Mouse (Mus musculus) midbrain, postnatal 0 days (tissue): ENCODE measurements around the gene Ndufab1. TPM values are rescaled to one million over a fixed set of nuclear protein-coding genes. Genes with fewer than 3 reads are reported as not detected.
A peak's percentile ranks its signal among the peaks of the same experiment; 100 is the strongest.

Experiments
- ATAC-seq: fragments of 200-750 bp; cut with Nextera tagmentation; 2 replicates; pipeline ENCODE4 v1.8.0; 2017; ENCODE audit warnings: moderate number of reproducible peaks, mild to moderate bottlenecking, moderate TSS enrichment, moderate library complexity; ENCODE audit not compliant: low FRiP score
- DNase-seq: peaks from one replicate; pipeline ENCODE4 v3.0.0-alpha.2; 2015; ENCODE audit warnings: low spot score
- H3K27ac ChIP-seq: fragments of 300-500 bp; sonication (generic); 2 replicates; pipeline ENCODE4 v1.5.1; 2014; ENCODE audit warnings: low read depth, mild to moderate bottlenecking, low read length, mixed read lengths
- H3K27me3 ChIP-seq: fragments of 300-500 bp; sonication (generic); 2 replicates; pipeline ENCODE4 v1.6.1; 2014; ENCODE audit warnings: low read length, control low read depth, mixed read lengths; ENCODE audit not compliant: insufficient read depth
- H3K36me3 ChIP-seq: fragments of 300-500 bp; sonication (generic); 2 replicates; pipeline ENCODE4 v1.6.1; 2014; ENCODE audit warnings: low read length, control low read depth, mixed read lengths; ENCODE audit not compliant: insufficient read depth
- H3K4me1 ChIP-seq: fragments of 300-500 bp; sonication (generic); 2 replicates; pipeline ENCODE4 v1.6.1; 2014; ENCODE audit warnings: mild to moderate bottlenecking, control low read depth, antibody characterized with exemption, low read length, mixed read lengths; ENCODE audit not compliant: insufficient read depth
- H3K4me2 ChIP-seq: fragments of 300-500 bp; sonication (generic); 2 replicates; pipeline ENCODE4 v1.6.1; 2014; ENCODE audit warnings: low read depth, mild to moderate bottlenecking, low read length, mixed read lengths; ENCODE audit not compliant: poor library complexity, severe bottlenecking
- H3K4me3 ChIP-seq: fragments of 300-500 bp; sonication (generic); 2 replicates; pipeline ENCODE4 v1.5.1; 2014; ENCODE audit warnings: low read depth, mild to moderate bottlenecking, low read length, moderate library complexity
- H3K9ac ChIP-seq: fragments of 300-500 bp; sonication (generic); replicated peaks from 2 replicates; pipeline ENCODE4 v1.6.1; 2014; ENCODE audit warnings: mild to moderate bottlenecking, low read length, moderate library complexity, mixed read lengths; ENCODE audit not compliant: poor library complexity, severe bottlenecking
- H3K9me3 ChIP-seq: fragments of 300-500 bp; sonication (generic); 2 replicates; pipeline ENCODE4 v1.6.1; 2016; ENCODE audit warnings: low read length, control low read depth
- CTCF ChIP-seq: IDR thresholded peaks from 2 replicates; pipeline ENCODE4 v1.5.1; 2016; ENCODE audit warnings: antibody characterized with exemption, mild to moderate bottlenecking
- WGBS: fragments of 180-500 bp; shearing (Covaris S2); extraction: QIAGEN DNeasy Blood & Tissue Kit; methylation state at CpG from one replicate; pipeline ENCODE4 v1.1.7; 2014; 5-methylcytosine and 5-hydroxymethylcytosine counted together
- polyA plus RNA-seq: library from polyadenylated mRNA; unstranded; fragments of >200 nt; fragmentation: Nextera tagmentation; extraction: Ambion mirVana; gene quantifications from 2 replicates; pipeline ENCODE4 v1.2.1, GENCODE M21; 2015
- total RNA-seq: library from RNA; depleted of rRNA; stranded (reverse); fragments of >200 nt; gene quantifications from 2 replicates; pipeline ENCODE4 v1.2.3, GENCODE M21; 2014

Gene Ndufab1
- total and polyA plus RNA-seq, 2 experiments from 2014 or later = 43.0 to 711 TPM

DNA sequence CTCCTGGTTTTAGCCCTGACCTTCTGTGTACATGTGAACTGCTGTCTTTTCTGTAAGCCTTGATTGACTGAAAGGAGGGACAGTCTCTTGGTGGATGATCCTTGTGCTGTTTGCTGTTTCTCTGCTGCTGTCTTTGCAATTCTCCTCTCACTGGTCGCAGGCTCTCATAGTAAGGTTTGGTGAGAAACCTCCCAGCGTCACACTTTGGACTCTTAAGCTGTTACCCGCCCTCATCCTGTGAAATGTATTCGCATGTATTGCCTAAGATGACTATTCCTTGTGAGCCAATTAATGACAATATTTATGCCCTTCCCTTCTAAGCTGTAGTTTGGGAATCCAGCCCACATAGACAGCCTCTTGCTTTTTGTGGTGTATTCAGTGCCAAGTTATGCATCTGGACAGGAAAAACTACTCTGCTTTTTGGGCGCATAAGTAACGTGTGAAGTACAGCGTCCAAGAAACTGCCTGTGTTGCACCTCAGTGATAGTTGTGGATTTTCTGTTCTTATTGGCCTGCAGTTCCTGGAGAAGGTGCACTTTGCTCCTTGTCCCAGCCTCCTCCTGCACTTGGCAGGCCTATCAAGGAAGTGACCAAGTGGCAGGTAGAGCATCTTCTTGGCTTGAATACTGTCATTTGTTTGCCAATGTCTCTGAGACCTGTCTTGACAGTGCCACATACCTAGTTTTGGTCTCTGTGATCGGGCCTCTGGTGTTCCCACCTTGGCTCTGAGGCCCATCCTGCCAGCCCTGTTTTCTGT, 21.7 kb downstream of the Ndufab1 start:
- ATAC-seq = no peak
- no peak overlapping the region for H3K4me2 ChIP-seq
- H3K27me3 ChIP-seq = no peaks in the 10 kb centered on the region
- 98% methylated on average over 8 of the region's 8 CpGs for WGBS
- H3K36me3 ChIP-seq = peaks cover 70% of the 10 kb centered on the region
- DNase-seq = no peak
- no peak overlapping the region for H3K9ac ChIP-seq
- no peak for TF ChIP-seq CTCF
- H3K4me3 ChIP-seq = no peak overlapping the region
- no peaks in the 10 kb centered on the region for H3K4me1 ChIP-seq
- no peaks in the 10 kb centered on the region for H3K9me3 ChIP-seq
- H3K27ac ChIP-seq = no peak overlapping the region

DNA sequence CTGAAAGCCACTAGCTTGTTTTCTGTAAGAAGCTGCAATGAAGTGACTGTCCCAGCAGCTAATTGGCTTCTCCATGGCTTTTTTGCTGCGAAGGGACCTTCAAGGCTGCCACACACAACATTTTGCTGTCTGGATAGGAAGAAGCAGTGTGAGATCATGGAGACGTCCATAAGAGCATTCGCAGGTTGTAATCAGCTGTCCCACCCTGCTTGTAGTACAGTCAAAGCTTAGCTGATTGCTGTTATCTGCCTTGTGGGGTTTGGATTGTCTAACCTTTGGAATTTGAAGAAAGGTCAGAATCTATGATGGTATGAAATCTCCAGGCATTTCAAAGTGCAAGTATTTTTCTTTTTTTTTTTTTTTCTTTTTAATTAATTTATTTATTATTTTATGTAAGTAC, 27.3 kb downstream of the Ndufab1 start:
- TF ChIP-seq CTCF = no peak
- 81% methylated on average over 3 of the region's 3 CpGs for WGBS
- Histone ChIP-seq H3K27ac (no peak overlapping the region), H3K27me3 (no peaks in the 10 kb centered on the region), H3K4me1 (no peaks in the 10 kb centered on the region), H3K9me3 (no peaks in the 10 kb centered on the region), H3K36me3 (peaks cover 64% of the 10 kb centered on the region), H3K9ac (no peak overlapping the region), H3K4me2 (no peak overlapping the region), H3K4me3 (no peak overlapping the region)
- ATAC-seq (no peak), DNase-seq (no peak)

DNA sequence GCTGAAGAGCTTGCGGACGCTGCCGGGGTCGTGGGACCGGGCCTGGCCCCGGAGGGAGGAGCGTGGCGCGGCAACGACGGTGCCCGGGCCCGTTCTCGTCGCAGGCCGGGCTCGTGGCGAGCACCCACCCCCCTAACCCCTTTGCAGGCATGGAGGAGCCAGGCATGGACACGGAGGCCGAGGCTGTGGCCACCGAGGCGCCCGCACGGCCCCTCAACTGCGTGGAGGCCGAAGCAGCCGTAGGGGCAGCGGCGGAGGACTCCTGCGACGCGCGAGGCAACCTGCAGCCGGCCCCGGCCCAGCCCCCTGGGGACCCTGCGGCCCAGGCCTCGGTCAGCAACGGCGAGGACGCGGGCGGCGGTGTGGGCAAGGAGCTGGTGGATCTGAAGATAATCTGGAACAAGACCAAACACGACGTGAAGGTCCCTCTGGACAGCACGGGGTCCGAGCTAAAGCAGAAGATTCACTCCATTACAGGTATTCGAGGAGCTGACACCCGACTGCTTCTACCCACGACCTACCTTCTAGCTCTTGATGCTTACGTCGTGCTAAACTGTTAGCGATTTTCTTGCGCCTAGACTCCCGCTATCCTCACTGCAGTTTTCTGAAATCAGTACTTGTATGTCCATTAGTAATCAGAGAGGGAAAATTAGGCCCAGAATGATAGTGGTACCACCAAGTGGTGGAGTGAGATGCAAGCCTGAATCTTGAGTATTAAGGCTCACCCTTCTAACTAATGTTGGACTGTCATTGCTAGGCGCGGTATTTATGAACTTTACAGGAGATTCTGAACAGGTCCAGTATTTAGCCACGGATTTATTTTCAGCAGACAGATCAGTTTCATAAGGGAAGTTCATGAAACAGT, 33.9 kb downstream of the Ndufab1 start:
- Histone ChIP-seq H3K4me1 (peaks cover 12% of the 10 kb centered on the region; the same call in 1 of the 2 replicates), H3K27ac (peak overlapping the region; percentile 93), H3K36me3 (peaks cover 21% of the 10 kb centered on the region), H3K9ac (peak overlapping the region; percentile 96), H3K4me3 (peak overlapping the region; percentile 99), H3K27me3 (no peaks in the 10 kb centered on the region), H3K9me3 (no peaks in the 10 kb centered on the region), H3K4me2 (peak overlapping the region; percentile 62)
- peak; percentile 39 for ATAC-seq
- DNase-seq = peak; percentile 7
- TF ChIP-seq CTCF = peak; percentile 51
- 1% methylated on average over 46 of the region's 58 CpGs for WGBS

DNA sequence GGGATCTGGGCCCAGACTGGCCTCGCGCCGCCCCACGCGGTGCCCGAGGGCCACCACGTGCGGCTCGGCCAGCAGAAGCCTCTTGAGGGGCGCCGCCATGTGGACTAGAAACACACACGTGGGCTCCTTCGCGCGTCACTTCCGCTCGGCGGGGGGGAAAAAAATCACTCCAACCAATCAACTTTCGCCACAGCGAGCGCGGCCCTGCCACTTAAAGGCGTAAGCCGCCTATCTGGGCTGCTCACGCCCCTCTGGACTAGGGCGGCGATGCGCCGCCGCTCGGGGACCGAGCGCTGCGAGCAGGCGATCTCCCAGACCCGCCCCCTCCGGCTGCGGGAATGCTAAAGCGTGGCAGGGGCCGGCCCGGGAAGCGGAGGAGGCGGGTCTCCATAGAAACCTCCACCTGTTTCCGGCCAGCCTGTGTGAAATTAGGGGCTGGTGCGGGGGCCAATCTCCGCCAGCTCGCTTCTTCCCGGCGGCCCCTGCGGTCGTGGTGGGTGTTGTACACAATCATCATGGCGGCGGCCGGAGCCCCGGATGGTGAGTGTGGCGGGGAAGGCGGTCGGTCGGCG, 34.7 kb downstream of the Ndufab1 start, which contains the start of the genes Ubfd1 and Ears2:
Ubfd1 (plus strand) TSS at position 231 of the 572 bp plus-strand sequence.
Ears2 (minus strand) TSS at position 319 of the 572 bp plus-strand sequence.
- peak; percentile 37 for TF ChIP-seq CTCF
- WGBS = under 1% methylated on average over 54 of the region's 60 CpGs
- H3K4me3 ChIP-seq = peak within 1 kb of the TSS; percentile 99
- H3K27me3 ChIP-seq = no peaks in the 10 kb centered on the region
- ATAC-seq (peak; percentile 97), DNase-seq (peak; percentile 98)
- peaks cover 15% of the 10 kb centered on the region for H3K36me3 ChIP-seq
- peak within 1 kb of the TSS; percentile 96 for H3K9ac ChIP-seq
- H3K4me2 ChIP-seq = peak within 1 kb of the TSS; percentile 82
- no peaks in the 10 kb centered on the region for H3K9me3 ChIP-seq
- peaks cover 12% of the 10 kb centered on the region; the same call in 1 of the 2 replicates for H3K4me1 ChIP-seq
- peak within 1 kb of the TSS; percentile 93 for H3K27ac ChIP-seq

DNA sequence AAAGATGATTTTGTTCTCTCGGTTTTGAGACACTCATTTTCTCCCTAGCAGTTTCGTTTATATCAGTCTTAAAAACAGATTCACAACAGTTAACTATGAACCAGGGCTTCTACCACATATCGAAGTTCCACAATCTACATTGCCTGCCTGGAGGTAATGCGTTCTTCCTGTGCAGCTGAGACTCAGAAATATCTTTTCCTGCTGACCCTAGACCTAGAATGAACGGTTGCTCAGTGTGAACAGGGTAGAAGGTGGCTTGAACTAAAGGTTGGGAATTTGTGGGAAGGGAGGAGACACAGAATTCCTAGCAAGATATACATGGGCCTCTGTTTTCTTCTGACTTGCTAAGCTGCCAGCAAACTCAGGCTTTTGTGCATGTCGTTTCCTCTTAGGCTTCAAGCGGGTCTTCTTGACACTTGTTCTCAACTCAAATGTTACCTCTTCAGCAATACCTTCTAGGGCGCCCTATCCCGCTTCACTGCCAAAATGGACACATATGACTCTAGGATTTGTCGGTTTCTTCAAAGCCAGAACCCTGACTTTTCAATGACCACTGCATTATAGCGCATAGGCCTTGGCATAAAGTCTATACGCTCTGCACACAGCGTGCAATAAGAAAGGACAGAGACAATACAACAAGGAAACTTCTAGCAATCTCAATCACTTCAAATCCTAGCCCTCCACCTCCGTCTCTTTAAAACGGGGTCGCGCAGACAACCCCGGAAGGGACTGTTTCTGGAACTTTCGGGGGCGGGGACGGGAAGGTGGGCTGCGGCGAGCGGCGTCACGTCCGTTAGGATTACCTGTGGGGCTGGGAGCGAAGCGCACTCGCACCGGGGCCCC, 35.4 kb downstream of the Ndufab1 start:
- Histone ChIP-seq H3K9ac (peak overlapping the region; percentile 96), H3K27me3 (no peaks in the 10 kb centered on the region), H3K36me3 (peaks cover 8% of the 10 kb centered on the region), H3K27ac (peak overlapping the region; percentile 93), H3K9me3 (no peaks in the 10 kb centered on the region), H3K4me2 (peak overlapping the region; percentile 82), H3K4me3 (peak overlapping the region; percentile 99), H3K4me1 (peaks cover 12% of the 10 kb centered on the region; the same call in 1 of the 2 replicates)
- ATAC-seq = no peak
- no peak for DNase-seq
- TF ChIP-seq CTCF = no peak
- 19% methylated on average over 31 of the region's 31 CpGs for WGBS
